Mouse (Mus musculus) intestine, embryonic 15.5 days (tissue): Measurements from ENCODE around the gene Ccer1. TPM values are rescaled to one million over a fixed set of nuclear protein-coding genes. Genes with fewer than 3 reads are reported as not detected.

Experiments
- ATAC-seq: fragments of 200-750 bp; cut with Nextera tagmentation; 2 replicates; pipeline ENCODE4 v1.8.0; 2017; ENCODE audit warnings: moderate TSS enrichment, moderate library complexity
- H3K27ac ChIP-seq: fragments of 300-500 bp; sonication (generic); 2 replicates; pipeline ENCODE4 v1.5.1; 2015; ENCODE audit warnings: mild to moderate bottlenecking, inconsistent platforms
- H3K27me3 ChIP-seq: fragments of 300-500 bp; sonication (generic); replicated peaks from 2 replicates; pipeline ENCODE4 v1.6.1; 2015; ENCODE audit warnings: inconsistent platforms
- H3K36me3 ChIP-seq: fragments of 300-500 bp; sonication (generic); 2 replicates; pipeline ENCODE4 v1.6.1; 2015; ENCODE audit warnings: inconsistent platforms
- H3K4me1 ChIP-seq: fragments of 300-500 bp; sonication (generic); replicated peaks from 2 replicates; pipeline ENCODE4 v1.6.1; 2015; ENCODE audit warnings: inconsistent platforms
- H3K4me2 ChIP-seq: fragments of 300-500 bp; sonication (generic); replicated peaks from 2 replicates; pipeline ENCODE4 v1.6.1; 2015; ENCODE audit warnings: mild to moderate bottlenecking, inconsistent platforms
- H3K4me3 ChIP-seq: fragments of 300-500 bp; sonication (generic); replicated peaks from 2 replicates; pipeline ENCODE4 v1.5.1; 2015; ENCODE audit warnings: inconsistent platforms
- H3K9ac ChIP-seq: fragments of 300-500 bp; sonication (generic); 2 replicates; pipeline ENCODE4 v1.6.1; 2015; ENCODE audit warnings: inconsistent platforms
- H3K9me3 ChIP-seq: fragments of 300-500 bp; sonication (generic); 2 replicates; pipeline ENCODE4 v1.6.1; 2016; ENCODE audit warnings: inconsistent platforms
- WGBS: fragments of 180-500 bp; shearing (Covaris S2); methylation state at CpG from one replicate; pipeline ENCODE4 v1.1.7; 2015; 5-methylcytosine and 5-hydroxymethylcytosine counted together
- polyA plus RNA-seq: library from polyadenylated mRNA; unstranded; fragments of >200 nt; fragmentation: Nextera tagmentation; extraction: Ambion mirVana; gene quantifications from 2 replicates; pipeline ENCODE4 v1.2.1, GENCODE M21; 2015

Gene Ccer1
- not detected in 2 replicates for polyA plus RNA-seq

GRCm38 (mm10) chr10:97692913-97693312 is at the start of gene Ccer1:
Ccer1 (plus strand) TSS chr10:97693059.
- WGBS: 80% methylated on average over 20 of the region's 20 CpGs
- H3K36me3 ChIP-seq: no peaks in the 10 kb centered on the region
- ATAC-seq: no peak

DNA sequence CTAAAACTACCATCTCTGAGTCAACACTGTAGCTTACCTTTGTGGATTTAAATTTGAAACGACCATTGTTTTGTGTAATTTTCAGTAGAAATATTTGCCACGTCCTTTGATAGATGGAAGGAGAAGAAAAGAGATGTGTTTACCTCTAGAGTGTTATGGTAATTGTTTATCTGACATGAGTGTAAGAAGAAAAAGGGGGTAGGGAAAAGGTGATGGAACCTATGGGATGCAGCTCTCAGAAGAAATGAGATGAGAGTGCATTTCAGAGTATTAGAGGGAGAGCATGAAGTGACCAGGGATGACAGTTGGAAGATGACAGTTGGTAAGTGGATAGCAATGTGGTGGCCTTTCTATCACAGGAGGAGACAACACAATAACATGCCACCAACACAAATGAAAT is 49.1 kb upstream of the Ccer1 start, which contains the start of gene Epyc:
Gene Epyc, plus strand, starts transcription at position 301 of the 400 bp plus-strand sequence.
- WGBS: 81% methylated on average over 2 of the region's 2 CpGs
- H3K4me3 ChIP-seq: no peak within 1 kb of the TSS
- H3K4me1 ChIP-seq: no peaks in the 10 kb centered on the region
- no peak within 1 kb of the TSS for H3K4me2 ChIP-seq
- no peaks in the 10 kb centered on the region for H3K36me3 ChIP-seq
- no peak within 1 kb of the TSS for H3K27ac ChIP-seq
- no peak for ATAC-seq
- H3K27me3 ChIP-seq: no peaks in the 10 kb centered on the region
- no peak within 1 kb of the TSS for H3K9ac ChIP-seq
- H3K9me3 ChIP-seq: no peaks in the 10 kb centered on the region

More at GRCm38 (mm10) chr10:97692913-97693312, at the start of gene Ccer1:
- Histone ChIP-seq H3K9me3 (peaks cover 5% of the 10 kb centered on the region; the same call in 1 of the 2 replicates), H3K4me3 (no peak within 1 kb of the TSS), H3K27ac (no peak within 1 kb of the TSS), H3K4me1 (no peaks in the 10 kb centered on the region), H3K9ac (no peak within 1 kb of the TSS), H3K27me3 (no peaks in the 10 kb centered on the region), H3K4me2 (no peak within 1 kb of the TSS)

DNA sequence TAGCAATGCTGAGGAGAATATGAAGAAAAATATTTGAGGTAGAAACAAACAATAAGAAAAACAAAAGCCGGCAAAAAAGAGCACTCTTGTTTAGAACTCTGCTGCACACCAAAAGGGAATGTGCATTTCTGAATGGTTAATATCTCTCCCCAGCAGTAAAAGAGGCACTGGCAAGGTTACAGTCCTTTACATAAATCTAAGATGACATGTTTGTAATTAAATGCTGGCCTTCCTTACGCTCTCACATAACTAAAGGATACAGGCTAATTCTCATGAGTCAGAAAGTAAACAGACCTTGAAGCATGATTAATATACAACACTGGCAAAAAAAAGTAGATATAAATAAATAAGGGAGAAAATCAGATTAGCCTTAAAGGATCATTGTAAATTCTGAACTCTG is 42.5 kb upstream of the Ccer1 start:
- H3K36me3 ChIP-seq: no peaks in the 10 kb centered on the region
- no peaks in the 10 kb centered on the region for H3K9me3 ChIP-seq
- H3K27me3 ChIP-seq: no peaks in the 10 kb centered on the region
- no peak overlapping the region for H3K4me2 ChIP-seq
- H3K4me1 ChIP-seq: no peaks in the 10 kb centered on the region
- H3K27ac ChIP-seq: no peak overlapping the region
- no peak overlapping the region for H3K9ac ChIP-seq
- peak; percentile 63 for ATAC-seq
- no peak overlapping the region for H3K4me3 ChIP-seq
- WGBS: 25% methylated on average over 2 of the region's 2 CpGs

DNA sequence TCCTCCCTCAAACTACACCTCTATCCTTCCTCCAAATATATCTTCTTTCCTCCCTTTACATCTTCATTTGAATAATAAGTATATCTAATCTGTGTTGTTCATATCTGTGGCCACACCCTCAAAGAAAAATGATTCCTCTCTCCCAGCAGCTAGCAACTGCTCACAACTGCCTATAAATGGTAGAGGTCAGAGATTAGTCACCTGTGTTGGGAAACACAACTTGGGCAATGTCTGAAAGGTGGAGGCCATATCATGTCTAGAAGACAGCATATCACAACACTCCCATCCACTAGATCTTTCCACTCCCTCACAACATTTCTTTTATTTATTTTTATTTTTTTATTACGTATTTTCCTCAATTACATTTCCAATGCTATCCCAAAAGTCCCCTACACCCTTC is 33.4 kb upstream of the Ccer1 start:
- Histone ChIP-seq H3K4me2 (no peak overlapping the region), H3K9ac (no peak overlapping the region), H3K4me3 (no peak overlapping the region), H3K27ac (no peak overlapping the region), H3K27me3 (no peaks in the 10 kb centered on the region), H3K36me3 (no peaks in the 10 kb centered on the region), H3K4me1 (no peaks in the 10 kb centered on the region), H3K9me3 (no peaks in the 10 kb centered on the region)
- ATAC-seq: no peak
- 93% methylated on average over 1 of the region's 1 CpGs for WGBS

- Histone ChIP-seq H3K36me3 (no peaks in the 10 kb centered on the region), H3K9me3 (no peaks in the 10 kb centered on the region), H3K4me3 (no peak overlapping the region), H3K27ac (peak overlapping the region; percentile 73), H3K9ac (no peak overlapping the region), H3K27me3 (no peaks in the 10 kb centered on the region), H3K4me1 (no peaks in the 10 kb centered on the region; the same call in 1 of the 2 replicates), H3K4me2 (no peak overlapping the region)
- 40% methylated on average over 4 of the region's 4 CpGs for WGBS
- ATAC-seq: peak; percentile 71
These were observed 24.2 kb upstream of the Ccer1 start for GRCm38 (mm10) chr10:97668656-97669055.

GRCm38 (mm10) chr10:97670202-97670601 is 22.7 kb upstream of the Ccer1 start:
- Histone ChIP-seq H3K9me3 (no peaks in the 10 kb centered on the region), H3K36me3 (no peaks in the 10 kb centered on the region)
- WGBS: 47% methylated on average over 4 of the region's 4 CpGs

GRCm38 (mm10) chr10:97673239-97673638 is 19.6 kb upstream of the Ccer1 start:
- Histone ChIP-seq H3K27ac (no peak overlapping the region), H3K27me3 (no peaks in the 10 kb centered on the region), H3K9me3 (no peaks in the 10 kb centered on the region), H3K9ac (no peak overlapping the region), H3K4me1 (no peaks in the 10 kb centered on the region; the same call in 1 of the 2 replicates), H3K36me3 (no peaks in the 10 kb centered on the region), H3K4me2 (no peak overlapping the region), H3K4me3 (no peak overlapping the region)
- no peak for ATAC-seq
- 80% methylated on average over 2 of the region's 2 CpGs for WGBS

More at GRCm38 (mm10) chr10:97670202-97670601, 22.7 kb upstream of the Ccer1 start:
- no peaks in the 10 kb centered on the region for H3K27me3 ChIP-seq
- H3K4me2 ChIP-seq: no peak overlapping the region
- H3K9ac ChIP-seq: no peak overlapping the region
- ATAC-seq: no peak
- H3K4me1 ChIP-seq: no peaks in the 10 kb centered on the region; the same call in 1 of the 2 replicates
- no peak overlapping the region for H3K27ac ChIP-seq
- no peak overlapping the region for H3K4me3 ChIP-seq

DNA sequence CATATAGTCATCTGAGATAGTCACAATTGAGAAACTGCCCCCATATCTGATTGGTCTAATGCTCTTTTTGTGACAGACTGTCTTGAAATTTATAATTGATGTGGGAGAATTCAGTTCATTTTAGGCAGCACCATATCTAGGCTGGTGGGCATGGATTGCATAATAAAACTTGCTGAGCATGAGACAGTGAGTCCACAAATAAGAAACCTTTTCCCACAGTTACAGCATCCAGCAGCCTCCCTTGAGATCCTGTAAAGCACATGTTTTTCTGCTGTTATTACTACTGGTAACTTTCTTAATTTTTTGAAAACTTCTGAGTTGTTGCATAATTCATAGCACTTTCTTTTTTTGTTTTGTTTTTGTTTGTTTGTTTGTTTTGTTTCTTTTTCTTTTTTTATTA is 9.9 kb upstream of the Ccer1 start:
- Histone ChIP-seq H3K9ac (no peak overlapping the region), H3K4me2 (no peak overlapping the region), H3K27ac (no peak overlapping the region), H3K4me3 (no peak overlapping the region), H3K27me3 (no peaks in the 10 kb centered on the region), H3K9me3 (no peaks in the 10 kb centered on the region), H3K36me3 (no peaks in the 10 kb centered on the region), H3K4me1 (no peaks in the 10 kb centered on the region)
- ATAC-seq: no peak

GRCm38 (mm10) chr10:97687198-97687597 is 5.7 kb upstream of the Ccer1 start:
- WGBS: 89% methylated on average over 1 of the region's 1 CpGs
- H3K27me3 ChIP-seq: no peaks in the 10 kb centered on the region
- no peak overlapping the region for H3K9ac ChIP-seq

GRCm38 (mm10) chr10:97689425-97689824 is 3.4 kb upstream of the Ccer1 start:
- no peak overlapping the region for H3K27ac ChIP-seq
- H3K4me1 ChIP-seq: no peaks in the 10 kb centered on the region
- no peaks in the 10 kb centered on the region for H3K27me3 ChIP-seq
- no peak for ATAC-seq
- 57% methylated on average over 3 of the region's 3 CpGs for WGBS
- peaks cover 5% of the 10 kb centered on the region; the same call in 1 of the 2 replicates for H3K9me3 ChIP-seq
- no peak overlapping the region for H3K4me3 ChIP-seq
- no peak overlapping the region for H3K4me2 ChIP-seq
- H3K36me3 ChIP-seq: no peaks in the 10 kb centered on the region
- H3K9ac ChIP-seq: no peak overlapping the region

More at GRCm38 (mm10) chr10:97687198-97687597, 5.7 kb upstream of the Ccer1 start:
- H3K9me3 ChIP-seq: no peaks in the 10 kb centered on the region
- no peak overlapping the region for H3K27ac ChIP-seq
- no peaks in the 10 kb centered on the region for H3K4me1 ChIP-seq
- H3K4me3 ChIP-seq: no peak overlapping the region
- no peak for ATAC-seq
- H3K4me2 ChIP-seq: no peak overlapping the region
- H3K36me3 ChIP-seq: no peaks in the 10 kb centered on the region

- no peaks in the 10 kb centered on the region for H3K4me1 ChIP-seq
- 93% methylated on average over 37 of the region's 37 CpGs for WGBS
- no peak overlapping the region for H3K27ac ChIP-seq
- H3K36me3 ChIP-seq: no peaks in the 10 kb centered on the region
- no peak overlapping the region for H3K4me2 ChIP-seq
- no peaks in the 10 kb centered on the region for H3K27me3 ChIP-seq
- peaks cover 5% of the 10 kb centered on the region; the same call in 1 of the 2 replicates for H3K9me3 ChIP-seq
- ATAC-seq: no peak
- H3K4me3 ChIP-seq: no peak overlapping the region
- no peak overlapping the region for H3K9ac ChIP-seq
These were observed 708 bp downstream of the Ccer1 start for GRCm38 (mm10) chr10:97693398-97694135.

- H3K27me3 ChIP-seq: no peaks in the 10 kb centered on the region
- ATAC-seq: no peak
- no peaks in the 10 kb centered on the region for H3K36me3 ChIP-seq
- H3K4me3 ChIP-seq: no peak overlapping the region
- H3K4me1 ChIP-seq: no peaks in the 10 kb centered on the region
- no peaks in the 10 kb centered on the region for H3K9me3 ChIP-seq
- H3K27ac ChIP-seq: no peak overlapping the region
- H3K4me2 ChIP-seq: no peak overlapping the region
- no peak overlapping the region for H3K9ac ChIP-seq
These were observed 9.5 kb downstream of the Ccer1 start for GRCm38 (mm10) chr10:97702321-97702720.

DNA sequence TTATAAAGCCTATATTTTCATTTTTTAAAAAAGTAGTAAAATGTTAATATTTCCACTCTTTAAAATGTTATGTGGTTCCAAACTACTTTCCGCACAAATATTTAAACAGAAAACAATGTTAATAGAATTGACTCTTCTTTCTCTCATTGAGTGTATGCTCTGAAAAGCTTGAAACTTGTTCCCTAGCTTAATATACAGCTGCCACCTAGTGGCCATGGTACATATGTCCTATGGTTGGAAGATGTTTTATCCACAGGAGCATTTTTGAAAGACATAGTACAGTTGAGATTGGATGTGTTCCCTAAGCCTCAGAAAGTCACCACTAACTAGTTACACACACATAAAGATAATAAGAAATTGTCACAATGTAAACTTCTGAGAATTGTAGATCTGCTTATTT is 11.7 kb downstream of the Ccer1 start:
- ATAC-seq: no peak
- Histone ChIP-seq H3K9me3 (no peaks in the 10 kb centered on the region), H3K9ac (no peak overlapping the region), H3K36me3 (no peaks in the 10 kb centered on the region), H3K27me3 (no peaks in the 10 kb centered on the region), H3K4me1 (no peaks in the 10 kb centered on the region), H3K4me3 (no peak overlapping the region), H3K4me2 (no peak overlapping the region), H3K27ac (no peak overlapping the region)
- 48% methylated on average over 1 of the region's 1 CpGs for WGBS
